7 mouse cellular contexts compared by ENCODE assay signal in the genomic region with DNA sequence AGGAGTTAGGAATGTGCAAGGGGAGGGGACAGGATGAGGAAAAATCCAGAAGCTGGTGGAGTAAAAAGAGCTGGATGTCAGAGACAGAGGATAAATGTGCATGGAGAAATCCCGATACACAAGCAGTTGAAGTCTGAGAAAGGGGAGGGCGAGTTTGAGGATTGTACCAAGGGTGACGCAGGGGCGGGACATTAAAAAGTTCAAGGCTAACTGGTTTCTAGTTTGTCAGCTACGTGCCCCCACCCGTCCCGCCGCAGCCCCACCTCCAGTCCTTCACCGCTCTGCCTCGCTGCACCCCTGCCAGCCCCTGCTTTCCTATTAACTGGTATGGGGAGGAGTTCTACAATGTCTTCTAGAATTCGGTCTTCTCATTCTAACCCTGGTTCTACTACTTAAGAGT. TPM values are rescaled to one million over a fixed set of nuclear protein-coding genes. Genes with fewer than 3 reads are reported as not detected.
DNase-seq lines count a peak whose midpoint lies in the region; ATAC-seq and TF ChIP-seq lines count a peak whose summit lies in the region.

No protein-coding gene starts in this region.

- peak; percentile 65 for ATAC-seq in kidney, embryonic 15.5 days (replicated peaks; ENCODE audit: low FRiP score)

- no peak for TF ChIP-seq RAD21 in MEL (IDR thresholded peaks at IDR 0.05; ENCODE audit: low read depth, low read length)

- peak overlapping the region; percentile 78 for H3K4me2 ChIP-seq in kidney, embryonic 15.5 days

- peaks cover 0 to 12% of the 10 kb centered on the region in 2 experiments; a peak in 3 of 4 replicates for H3K4me1 ChIP-seq in MEL (ENCODE audit: control insufficient read depth in 1 of 2, insufficient read depth in 2 of 2, low read length in 2 of 2)
- H3K4me1 ChIP-seq in forebrain, embryonic 10.5 days: peaks cover 16% of the 10 kb centered on the region
- peaks cover 14% of the 10 kb centered on the region for H3K4me1 ChIP-seq in kidney, embryonic 15.5 days

- TF ChIP-seq CTCF in MEL (IDR thresholded peaks at IDR 0.05 in 2 of 3, conservative IDR thresholded peaks at IDR 0.05 in 1 of 3; ENCODE audit: control insufficient read depth in 1 of 3, insufficient read depth in 1 of 3, low read depth in 2 of 3, low read length in 3 of 3, poor library complexity in 1 of 3, severe bottlenecking in 1 of 3): no peak

- TF ChIP-seq EP300 in MEL (IDR thresholded peaks at IDR 0.05; ENCODE audit: low read depth in 1 of 2, low read length in 2 of 2): no peak

- H3K9ac ChIP-seq in MEL (ENCODE audit: control insufficient read depth, low read depth, low read length, poor library complexity, severe bottlenecking): peak overlapping the region; percentile 90
- peak overlapping the region; percentile 64 for H3K9ac ChIP-seq in kidney, embryonic 15.5 days

- peak overlapping the region; percentile 85 for H3K27ac ChIP-seq in MEL (ENCODE audit: control insufficient read depth, low read depth, low read length)
- H3K27ac ChIP-seq in forebrain, embryonic 10.5 days: peak overlapping the region; percentile 81
- peak overlapping the region; percentile 94 for H3K27ac ChIP-seq in kidney, embryonic 15.5 days

- peaks cover 10 to 14% of the 10 kb centered on the region in 2 experiments for H3K36me3 ChIP-seq in MEL (ENCODE audit: control insufficient read depth in 1 of 2, insufficient read depth in 2 of 2, low read length in 2 of 2)
- H3K36me3 ChIP-seq in forebrain, embryonic 10.5 days (replicated peaks): peaks cover 41% of the 10 kb centered on the region
- H3K36me3 ChIP-seq in kidney, embryonic 15.5 days: peaks cover 44% of the 10 kb centered on the region

- H3K27me3 ChIP-seq in MEL (ENCODE audit: control insufficient read depth in 1 of 2, insufficient read depth in 2 of 2, low read length in 2 of 2): no peaks in the 10 kb centered on the region
- H3K27me3 ChIP-seq in forebrain, embryonic 10.5 days (ENCODE audit: poor library complexity, severe bottlenecking): no peaks in the 10 kb centered on the region
- H3K27me3 ChIP-seq in kidney, embryonic 15.5 days: no peaks in the 10 kb centered on the region

- H3K79me2 ChIP-seq in MEL (ENCODE audit: control insufficient read depth, insufficient read depth, low read length, poor library complexity): peaks cover 23% of the 10 kb centered on the region

- peak; percentile 72 for DNase-seq in CD4-positive helper T cell, adult 2 months (ENCODE audit: low read depth, low spot score)
- peak; percentile 91 for DNase-seq in MEL (ENCODE audit: low read depth, low spot score)
- no peak for DNase-seq in forebrain, embryonic 10.5 days (ENCODE audit: extremely low spot score, low spot score)
- DNase-seq in lung, postnatal 36 days: peak; percentile 12
- DNase-seq in testis, postnatal 14 days (ENCODE audit: low spot score): peak; percentile 32
- DNase-seq in layer of hippocampus, adult 18-20 months (ENCODE audit: low spot score in 2 of 2): no peak

- TF ChIP-seq POLR2A in MEL (IDR thresholded peaks at IDR 0.05; ENCODE audit: control insufficient read depth in 1 of 2, insufficient read depth in 1 of 2, low read depth in 1 of 2, low read length in 2 of 2, poor library complexity in 1 of 2): no peak

- 2% methylated on average over 11 of the region's 11 CpGs for WGBS in forebrain, embryonic 10.5 days
- WGBS in kidney, embryonic 15.5 days: under 1% methylated on average over 11 of the region's 11 CpGs

- no peaks in the 10 kb centered on the region for H3K9me3 ChIP-seq in MEL (replicated peaks; ENCODE audit: insufficient read depth, low read length)
- H3K9me3 ChIP-seq in forebrain, embryonic 10.5 days: no peaks in the 10 kb centered on the region
- no peaks in the 10 kb centered on the region for H3K9me3 ChIP-seq in kidney, embryonic 15.5 days (replicated peaks)

- peak overlapping the region; percentile 67 to 89 for H3K4me3 ChIP-seq in MEL (ENCODE audit: control insufficient read depth in 1 of 2, insufficient read depth in 1 of 2, low read depth in 2 of 2, low read length in 2 of 2)
- H3K4me3 ChIP-seq in forebrain, embryonic 10.5 days: peak overlapping the region; percentile 75
- H3K4me3 ChIP-seq in kidney, embryonic 15.5 days (replicated peaks): peak overlapping the region; percentile 84

TF ChIP-seq in MEL, 35 proteins besides CTCF, POLR2A, EP300 and RAD21:
- TF ChIP-seq ETS1 (IDR thresholded peaks at IDR 0.05; ENCODE audit: low read depth, low read length): 0 out of 2 replicates have a peak, but pooled peaks have one; percentile 3
- TF ChIP-seq CHD1 (IDR thresholded peaks at IDR 0.05; ENCODE audit: low read depth, low read length): 0 out of 2 replicates have a peak, but pooled peaks have one; percentile 41
- no peak for TF ChIP-seq POLR2AphosphoS2 (IDR thresholded peaks at IDR 0.05; ENCODE audit: low read length)
- peak; percentile 3; the same call in 1 of the 2 replicates for TF ChIP-seq TBP (IDR thresholded peaks at IDR 0.05; ENCODE audit: low read depth, low read length)

RNA-seq across cellular contexts. Expression of gene Phb, which starts 0.4 kb away (rescaled TPM):
- total RNA-seq in MEL (2012; rRNA removed): 784 and 788 TPM in 2 replicates
- 100 to 1,000 TPM in 1 of 2 experiments, not detected in 1; 302 TPM for polyA plus RNA-seq in MEL (2012; ENCODE audit: insufficient read depth in 1 of 2, insufficient read length in 2 of 2, low read depth in 1 of 2, low replicate concordance in 2 of 2, missing spikeins in 1 of 2)
- polyA plus RNA-seq in forebrain, embryonic 10.5 days (2016; fragmentation: Nextera tagmentation; extraction: Ambion mirVana): 273 and 276 TPM in 2 replicates
- 270 and 290 TPM in 2 replicates for polyA plus RNA-seq in kidney, embryonic 15.5 days (2015; fragmentation: Nextera tagmentation; extraction: Ambion mirVana)
- 100 to 1,000 TPM in 1 of 2 experiments, 10 to 100 TPM in 1; 99.0 to 102 TPM for total RNA-seq in layer of hippocampus, adult 18-20 months (2021)

RNA-seq across cellular contexts. Expression of gene Zfp652, which starts 45.3 kb away (rescaled TPM):
- 31.8 and 34.1 TPM in 2 replicates for total RNA-seq in MEL (2012; rRNA removed)
- 10 to 100 TPM; 19.3 to 38.5 TPM for polyA plus RNA-seq in MEL (2012; ENCODE audit: insufficient read depth in 1 of 2, insufficient read length in 2 of 2, low read depth in 1 of 2, low replicate concordance in 2 of 2, missing spikeins in 1 of 2)
- 16.5 and 18.7 TPM in 2 replicates for polyA plus RNA-seq in forebrain, embryonic 10.5 days (2016; fragmentation: Nextera tagmentation; extraction: Ambion mirVana)
- 22.3 and 23.1 TPM in 2 replicates for polyA plus RNA-seq in kidney, embryonic 15.5 days (2015; fragmentation: Nextera tagmentation; extraction: Ambion mirVana)
- 10 to 100 TPM; 45.1 to 50.3 TPM for total RNA-seq in layer of hippocampus, adult 18-20 months (2021)

RNA-seq across cellular contexts. Expression of gene B130006D01Rik, which starts 56.2 kb away (rescaled TPM):
- total RNA-seq in MEL (2012; rRNA removed): 0.59 and 0.73 TPM in 2 replicates
- polyA plus RNA-seq in MEL (2012; ENCODE audit: insufficient read depth in 1 of 2, insufficient read length in 2 of 2, low read depth in 1 of 2, low replicate concordance in 2 of 2, missing spikeins in 1 of 2): under 1 TPM in 1 of 2 experiments, not detected in 1; 0.11 TPM
- polyA plus RNA-seq in forebrain, embryonic 10.5 days (2016; fragmentation: Nextera tagmentation; extraction: Ambion mirVana): 1.4 TPM in 2 replicates
- polyA plus RNA-seq in kidney, embryonic 15.5 days (2015; fragmentation: Nextera tagmentation; extraction: Ambion mirVana): 1.3 and 1.6 TPM in 2 replicates
- 1 to 10 TPM; 1.4 to 1.5 TPM for total RNA-seq in layer of hippocampus, adult 18-20 months (2021)

Comparison
In these comparisons a context has a peak if more than half of its experiments do, and no peak if none do; other contexts are left out.
1. DNase-seq: peak in CD4-positive helper T cell, adult 2 months (single experiment), MEL (single experiment), lung, postnatal 36 days (single experiment) and testis, postnatal 14 days (single experiment); none in forebrain, embryonic 10.5 days (single experiment) and layer of hippocampus, adult 18-20 months (0 of 2).
2. Peak in every context shown above with its lines, with median percentiles within 50 percentile points of each other: H3K27ac ChIP-seq and H3K4me3 ChIP-seq.